Mouse (Mus musculus) ES-Bruce4 (cell line): Measurements from ENCODE around the gene 4930519G04Rik.

ENCODE experiments used
- CTCF ChIP-seq: IDR thresholded peaks from one replicate; pipeline ENCODE4 v1.8.1; 2011; ENCODE audit warnings: low read depth, low read length
- POLR2A ChIP-seq: IDR thresholded peaks from one replicate; pipeline ENCODE4 v1.8.1; 2011; ENCODE audit warnings: low read length; ENCODE audit not compliant: insufficient read depth

- no peak for TF ChIP-seq CTCF
- TF ChIP-seq POLR2A: no peak
Observed at GRCm38 (mm10) chr5:114879399-114879798, 25.9 kb downstream of the 4930519G04Rik start.
